Mouse (Mus musculus): ENCODE measurements around the gene Stk11. TPM values are rescaled to one million over a fixed set of nuclear protein-coding genes. Genes with fewer than 3 reads are reported as not detected.
A peak's percentile ranks its signal among the peaks of the same experiment; 100 is the strongest.

Stk11 gene
- polyA plus RNA-seq, 1 experiment from 2014 or later, result 23.2 TPM

GRCm38 (mm10) chr10:80157141-80157929 lies 41.7 kb downstream of the Stk11 start:
- Histone ChIP-seq H3K4me3 (replicated peaks) (no peak overlapping the region), H3K4me2 (no peak overlapping the region), H3K36me3 (replicated peaks) (peaks cover 56% of the 10 kb centered on the region), H3K9me3 (no peaks in the 10 kb centered on the region), H3K27ac (peak overlapping the region; percentile 61), H3K27me3 (no peaks in the 10 kb centered on the region), H3K9ac (peak overlapping the region; percentile 3; the same call in 1 of the 2 replicates), H3K4me1 (peaks cover 95% of the 10 kb centered on the region)
- 62% methylated on average over 15 of the region's 15 CpGs for WGBS
- no peak for ATAC-seq (ENCODE audit: low FRiP score)

GRCm38 (mm10) chr10:80158307-80158986 lies 42.8 kb downstream of the Stk11 start:
- Histone ChIP-seq H3K4me1 (peaks cover 84% of the 10 kb centered on the region), H3K4me3 (replicated peaks) (peak overlapping the region; percentile 46; the same call in 1 of the 2 replicates), H3K27ac (peak overlapping the region; percentile 90), H3K9me3 (no peaks in the 10 kb centered on the region), H3K9ac (peak overlapping the region; percentile 25), H3K27me3 (peaks cover 8% of the 10 kb centered on the region; the same call in 1 of the 2 replicates), H3K4me2 (peak overlapping the region; percentile 75), H3K36me3 (replicated peaks) (peaks cover 45% of the 10 kb centered on the region)
- WGBS, result 15% methylated on average over 18 of the region's 18 CpGs
- ATAC-seq (ENCODE audit: low FRiP score), result no peak

DNA sequence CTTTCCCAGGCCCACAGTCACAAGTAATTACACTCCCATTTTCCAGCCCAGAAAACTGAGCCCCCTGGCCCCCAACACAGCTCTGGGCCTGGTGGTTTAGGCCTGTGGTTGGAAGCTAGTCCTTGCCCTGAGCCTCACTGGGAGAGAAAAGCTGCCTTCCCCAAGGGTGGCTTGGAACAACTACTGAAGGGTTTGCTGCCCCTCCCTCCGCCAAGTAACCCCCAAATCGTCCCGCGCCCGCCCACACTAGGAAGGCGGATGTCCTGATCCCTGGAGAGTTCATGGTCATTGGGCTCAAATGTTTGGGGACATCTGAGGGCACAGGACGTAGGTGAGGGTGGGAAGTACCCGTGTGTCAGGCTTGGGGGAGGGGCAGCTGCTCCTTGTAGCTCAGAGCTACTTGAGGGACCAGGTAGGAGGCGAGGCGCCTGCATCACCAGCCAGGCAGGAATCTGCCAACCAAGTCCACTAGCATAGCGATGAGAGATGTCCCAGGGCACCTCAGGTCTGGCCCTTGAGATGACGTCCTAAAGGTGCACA lies 43.5 kb downstream of the Stk11 start:
- peak overlapping the region; percentile 49 for H3K9ac ChIP-seq
- ATAC-seq (ENCODE audit: low FRiP score), result no peak; the same call in 1 of the 2 replicates
- no peaks in the 10 kb centered on the region for H3K9me3 ChIP-seq
- H3K27ac ChIP-seq, result peak overlapping the region; percentile 90
- H3K27me3 ChIP-seq, result peaks cover 13% of the 10 kb centered on the region
- peak overlapping the region; percentile 46 for H3K4me3 ChIP-seq (replicated peaks)
- 11% methylated on average over 12 of the region's 12 CpGs for WGBS
- peaks cover 78% of the 10 kb centered on the region for H3K4me1 ChIP-seq
- peaks cover 38% of the 10 kb centered on the region for H3K36me3 ChIP-seq (replicated peaks)
- peak overlapping the region; percentile 75 for H3K4me2 ChIP-seq

DNA sequence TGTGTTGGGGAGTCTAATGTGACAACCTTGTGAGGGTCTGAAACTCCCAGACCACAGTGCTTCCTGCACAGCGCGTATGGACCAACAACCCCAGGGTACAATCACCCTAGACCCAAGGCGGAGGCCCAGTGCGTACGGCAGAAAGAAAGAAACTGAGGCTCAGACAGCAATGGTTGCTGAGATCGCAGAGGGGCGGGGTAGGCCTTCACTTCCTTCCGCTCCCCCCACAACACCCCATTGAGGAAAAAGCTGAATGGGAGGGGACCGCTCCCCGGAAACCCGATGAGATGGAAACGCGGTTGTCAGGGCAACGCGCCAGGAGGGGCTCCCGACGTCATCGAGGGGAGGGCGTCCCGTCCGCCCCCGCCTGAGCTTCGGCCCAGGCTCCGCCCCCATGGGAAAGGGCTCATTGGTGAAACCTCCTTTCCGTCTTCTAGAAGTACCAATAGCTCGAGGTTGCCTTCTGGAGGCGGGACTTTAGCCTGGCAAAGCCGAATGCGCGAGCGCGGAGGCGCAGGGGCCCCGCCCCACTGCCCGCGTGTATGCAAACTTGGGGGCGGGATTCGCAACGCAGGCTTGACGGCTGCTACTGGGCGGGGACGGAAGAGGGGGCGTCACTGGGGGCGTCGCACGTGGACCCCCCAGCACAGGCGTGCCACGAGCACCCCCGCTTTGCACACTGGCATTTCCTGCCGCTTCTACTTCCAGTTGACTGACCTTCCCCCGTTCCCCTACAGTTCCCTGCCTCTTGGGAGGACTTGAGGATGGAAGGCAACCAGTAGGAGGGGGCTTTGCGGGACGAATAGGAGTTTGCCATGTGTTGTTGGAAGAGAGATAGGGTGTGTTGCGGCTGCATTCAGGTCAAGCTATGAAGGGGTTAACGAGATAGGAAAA lies 44.2 kb downstream of the Stk11 start:
- peaks cover 17% of the 10 kb centered on the region for H3K27me3 ChIP-seq
- H3K4me2 ChIP-seq, result peak overlapping the region; percentile 75
- ATAC-seq (ENCODE audit: low FRiP score), result peak; percentile 86
- peak overlapping the region; percentile 49 for H3K9ac ChIP-seq
- H3K27ac ChIP-seq, result peak overlapping the region; percentile 90
- under 1% methylated on average over 54 of the region's 55 CpGs for WGBS
- H3K36me3 ChIP-seq (replicated peaks), result peaks cover 31% of the 10 kb centered on the region
- peaks cover 78% of the 10 kb centered on the region for H3K4me1 ChIP-seq
- H3K9me3 ChIP-seq, result no peaks in the 10 kb centered on the region
- H3K4me3 ChIP-seq (replicated peaks), result peak overlapping the region; percentile 46

DNA sequence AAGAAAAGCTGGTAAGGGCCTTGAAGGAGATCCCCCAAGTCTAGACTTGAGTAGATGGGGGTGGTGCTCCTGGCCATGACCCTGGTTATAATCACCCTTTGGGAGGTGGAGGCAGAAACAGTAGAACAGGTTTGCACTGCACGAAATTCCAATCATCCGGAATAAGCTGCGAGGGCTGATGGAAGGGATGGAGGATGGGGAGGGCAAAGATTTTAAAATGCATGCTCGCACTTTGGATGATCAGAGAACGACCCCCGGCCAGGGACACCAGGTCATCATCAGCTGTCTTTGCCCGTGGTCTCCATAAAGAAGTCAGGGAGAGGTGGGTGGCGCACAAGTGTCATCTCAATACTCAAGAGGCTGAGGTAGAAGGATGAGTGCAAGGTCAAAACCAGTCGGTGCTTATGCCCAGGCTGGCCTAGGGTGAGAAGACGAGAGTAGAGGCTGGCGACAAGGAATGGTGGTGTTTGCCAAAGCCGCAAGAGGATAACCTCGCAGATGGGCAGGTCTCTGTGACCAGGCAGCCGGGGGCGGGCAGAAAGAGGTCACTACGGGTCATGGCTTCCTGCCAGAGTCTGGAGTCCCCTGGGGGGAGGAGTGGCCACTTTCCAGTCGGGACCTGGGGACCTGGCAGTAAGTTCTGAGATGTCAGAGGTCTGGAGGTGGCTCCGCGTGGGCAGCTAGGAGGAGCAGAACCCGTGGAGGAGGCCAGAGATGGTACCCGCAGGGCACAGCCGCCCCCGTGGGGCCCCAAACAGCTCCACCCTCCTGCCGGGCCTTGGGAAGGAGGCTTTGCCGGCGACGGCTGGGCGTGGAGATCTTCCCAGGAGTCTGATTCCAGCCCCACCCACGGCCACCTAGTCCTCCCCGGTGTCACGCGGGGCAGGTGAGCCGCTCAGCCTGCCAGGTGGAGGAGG lies 45.1 kb downstream of the Stk11 start:
- WGBS, result 3% methylated on average over 33 of the region's 33 CpGs
- Histone ChIP-seq H3K9me3 (no peaks in the 10 kb centered on the region), H3K36me3 (replicated peaks) (peaks cover 22% of the 10 kb centered on the region), H3K4me2 (peak overlapping the region; percentile 75), H3K27me3 (peaks cover 17% of the 10 kb centered on the region), H3K9ac (peak overlapping the region; percentile 45), H3K27ac (peak overlapping the region; percentile 90), H3K4me3 (replicated peaks) (peak overlapping the region; percentile 46), H3K4me1 (peaks cover 77% of the 10 kb centered on the region)
- no peak for ATAC-seq (ENCODE audit: low FRiP score)

GRCm38 (mm10) chr10:80161522-80162242 lies 46.1 kb downstream of the Stk11 start:
- peaks cover 12% of the 10 kb centered on the region for H3K36me3 ChIP-seq (replicated peaks)
- H3K27ac ChIP-seq, result peak overlapping the region; percentile 90
- no peaks in the 10 kb centered on the region for H3K9me3 ChIP-seq
- ATAC-seq (ENCODE audit: low FRiP score), result no peak
- peaks cover 76% of the 10 kb centered on the region for H3K4me1 ChIP-seq
- H3K4me2 ChIP-seq, result peak overlapping the region; percentile 75
- 10% methylated on average over 7 of the region's 7 CpGs for WGBS
- H3K4me3 ChIP-seq (replicated peaks), result peak overlapping the region; percentile 46
- peaks cover 17% of the 10 kb centered on the region for H3K27me3 ChIP-seq
- H3K9ac ChIP-seq, result peak overlapping the region; percentile 45

GRCm38 (mm10) chr10:80162243-80162608 lies 46.6 kb downstream of the Stk11 start:
- no peak for ATAC-seq (ENCODE audit: low FRiP score)
- Histone ChIP-seq H3K4me2 (no peak overlapping the region), H3K4me1 (peaks cover 76% of the 10 kb centered on the region), H3K27me3 (peaks cover 17% of the 10 kb centered on the region), H3K4me3 (replicated peaks) (no peak overlapping the region), H3K27ac (no peak overlapping the region), H3K9ac (no peak overlapping the region), H3K9me3 (no peaks in the 10 kb centered on the region), H3K36me3 (replicated peaks) (peaks cover 7% of the 10 kb centered on the region)
- WGBS, result 80% methylated on average over 3 of the region's 3 CpGs

DNA sequence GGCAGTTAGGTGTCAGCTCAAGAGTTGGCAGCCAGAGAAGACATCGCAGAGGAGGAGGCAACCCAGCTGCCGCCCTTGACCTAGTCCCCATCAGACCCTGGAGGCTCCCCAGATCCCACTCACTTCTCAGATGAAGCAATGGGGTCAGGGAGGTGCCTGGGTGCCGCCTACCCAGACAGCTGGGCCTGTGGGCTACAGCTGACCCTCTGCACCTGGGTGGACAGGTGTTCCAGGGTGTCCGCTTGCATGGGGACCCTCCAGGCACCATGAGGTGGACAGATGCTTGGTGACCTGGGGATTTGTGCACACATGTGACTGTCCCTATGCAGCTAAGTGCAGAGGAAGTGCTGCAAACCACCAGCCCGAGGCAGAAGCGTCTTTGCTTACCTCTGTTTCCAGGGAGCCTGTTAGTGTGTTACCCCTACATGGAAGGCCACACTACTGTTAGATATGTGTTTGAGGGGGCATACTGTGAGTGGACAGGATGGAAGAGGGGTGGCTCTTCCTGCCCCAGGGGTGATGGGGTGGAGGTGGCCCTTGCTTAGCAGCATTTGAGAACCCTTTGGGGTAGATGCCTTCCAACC lies 47.2 kb downstream of the Stk11 start:
- ATAC-seq (ENCODE audit: low FRiP score), result no peak
- no peak overlapping the region for H3K4me2 ChIP-seq
- H3K9me3 ChIP-seq, result no peaks in the 10 kb centered on the region
- H3K4me1 ChIP-seq, result peaks cover 70% of the 10 kb centered on the region
- H3K36me3 ChIP-seq (replicated peaks), result 0 out of 2 replicates have a peak, but pooled peaks cover 2% of the 10 kb centered on the region
- no peak overlapping the region for H3K27ac ChIP-seq
- no peak overlapping the region for H3K4me3 ChIP-seq (replicated peaks)
- no peak overlapping the region for H3K9ac ChIP-seq
- H3K27me3 ChIP-seq, result peaks cover 17% of the 10 kb centered on the region
- WGBS, result 83% methylated on average over 6 of the region's 6 CpGs

- H3K9me3 ChIP-seq, result no peaks in the 10 kb centered on the region
- 79% methylated on average over 8 of the region's 8 CpGs for WGBS
- peaks cover 17% of the 10 kb centered on the region for H3K27me3 ChIP-seq
- no peak overlapping the region for H3K4me3 ChIP-seq (replicated peaks)
- no peak overlapping the region for H3K27ac ChIP-seq
- no peaks in the 10 kb centered on the region for H3K36me3 ChIP-seq (replicated peaks)
- H3K9ac ChIP-seq, result no peak overlapping the region
- no peak for ATAC-seq (ENCODE audit: low FRiP score)
- peaks cover 65% of the 10 kb centered on the region for H3K4me1 ChIP-seq
- H3K4me2 ChIP-seq, result 0 out of 2 replicates have a peak overlapping the region, but pooled peaks have one; percentile 3
Observed at GRCm38 (mm10) chr10:80163721-80164120, 48.1 kb downstream of the Stk11 start.
